Mouse (Mus musculus) c-Kit-positive CD71-positive TER-119-negative erythroid progenitor cells, embryonic 14.5 days (primary cell): ENCODE results near the gene Mecom.

Source experiments
- DNase-seq: peaks from one replicate; pipeline ENCODE4 v3.0.0-alpha.2; 2013; ENCODE audit warnings: low read depth

Mecom gene

GRCm38 (mm10) chr3:30483006-30483684, 64.7 kb downstream of the Mecom start:
- DNase-seq, result no peak

- no peak for DNase-seq
Observed at GRCm38 (mm10) chr3:30481682-30482081, 66.1 kb downstream of the Mecom start.

GRCm38 (mm10) chr3:30480551-30480950, 67.3 kb downstream of the Mecom start:
- DNase-seq, result no peak

DNA sequence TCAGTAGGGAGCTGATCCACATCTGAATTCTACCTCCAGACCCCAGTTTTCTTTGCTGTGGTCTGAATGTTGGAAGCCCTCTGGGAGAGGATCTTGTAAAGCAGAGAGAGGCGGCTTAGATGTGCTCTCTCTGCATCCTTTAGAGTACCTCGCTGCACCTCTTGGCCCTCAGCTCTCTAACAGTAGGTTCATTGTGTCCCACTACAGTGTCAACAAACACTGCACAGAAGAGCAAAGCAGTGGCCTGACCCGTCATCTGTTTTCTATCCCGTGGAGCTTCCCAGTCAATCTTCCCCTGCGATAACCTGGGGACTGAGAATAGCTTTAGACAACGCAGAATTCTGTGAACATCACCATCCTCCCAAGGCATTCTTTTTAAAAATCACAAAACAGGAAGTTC, 69.6 kb downstream of the Mecom start:
- DNase-seq, result no peak

DNA sequence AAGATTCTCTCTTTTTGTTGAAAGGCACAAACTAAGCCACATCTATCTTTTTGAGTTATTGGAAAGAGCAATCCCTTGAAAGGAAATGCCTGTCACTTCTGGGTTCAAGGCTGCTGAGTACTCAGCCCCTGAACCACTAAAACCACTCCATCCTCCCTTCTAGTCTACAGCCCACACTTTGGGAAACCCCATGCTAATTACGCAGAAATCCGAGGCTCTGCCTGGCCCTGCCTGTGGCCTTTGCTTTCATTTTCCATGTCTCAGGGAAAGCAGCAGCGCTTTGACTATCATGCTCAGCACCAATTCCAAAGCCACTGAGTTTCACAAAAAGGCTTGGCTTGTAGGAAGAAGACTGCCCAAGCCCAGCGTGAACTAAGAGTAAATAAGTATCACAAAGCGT, 70.8 kb downstream of the Mecom start:
- DNase-seq, result no peak

DNA sequence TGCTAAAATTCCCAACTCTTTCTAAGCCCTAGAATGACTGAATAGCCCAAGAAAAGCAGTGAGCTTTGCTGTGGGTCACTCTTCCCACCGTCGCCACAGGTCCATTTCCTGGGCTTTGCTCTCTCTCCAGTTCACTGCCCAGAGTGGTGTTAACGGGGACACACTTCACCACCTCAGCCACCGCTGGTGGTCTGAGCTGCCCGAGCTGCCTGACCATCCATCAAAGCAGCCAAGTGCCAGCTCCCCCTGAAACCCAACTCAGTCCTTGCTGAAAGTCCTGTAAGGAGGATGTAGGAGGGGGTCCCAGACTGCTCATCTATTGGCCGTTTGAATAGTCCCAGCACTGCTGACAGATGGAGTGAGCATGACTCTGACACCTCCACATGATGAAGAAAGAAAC, 72.2 kb downstream of the Mecom start:
- no peak for DNase-seq

DNA sequence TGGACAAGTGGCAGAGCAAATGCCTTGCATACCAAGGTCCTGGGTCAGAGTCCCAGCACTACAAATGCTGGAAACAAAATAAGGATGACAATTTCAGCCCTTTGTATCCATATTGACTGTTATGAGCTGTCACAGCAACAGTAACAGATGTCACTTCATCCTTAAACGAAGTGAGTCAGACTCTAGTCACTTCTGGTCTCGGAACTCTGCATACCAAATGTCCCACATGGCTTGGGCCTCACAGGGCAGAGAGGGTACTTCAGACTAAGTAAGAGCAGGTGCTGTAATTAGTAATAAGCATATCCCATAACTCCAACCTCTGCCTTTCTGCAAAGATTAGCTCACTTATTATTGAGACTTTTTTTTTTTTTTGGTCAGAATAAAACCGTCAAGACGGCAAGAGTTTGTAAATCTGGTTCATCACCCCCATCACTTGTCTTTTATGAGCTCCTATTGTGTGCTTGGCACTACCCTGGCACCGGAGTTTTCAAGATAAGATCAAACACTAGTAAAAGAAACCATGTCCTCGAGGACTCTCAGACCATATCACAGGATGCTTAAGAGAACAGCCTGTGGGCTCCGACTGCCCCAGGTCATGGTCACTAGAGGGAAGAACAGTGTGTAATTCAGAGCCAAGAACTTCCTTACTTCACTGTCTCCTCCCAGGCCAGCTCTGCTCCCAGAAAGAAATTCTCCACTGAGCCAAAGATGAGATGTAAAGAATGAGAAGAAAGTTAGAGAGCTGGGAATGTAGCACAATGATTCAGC, 79.6 kb downstream of the Mecom start:
- DNase-seq, result no peak

DNA sequence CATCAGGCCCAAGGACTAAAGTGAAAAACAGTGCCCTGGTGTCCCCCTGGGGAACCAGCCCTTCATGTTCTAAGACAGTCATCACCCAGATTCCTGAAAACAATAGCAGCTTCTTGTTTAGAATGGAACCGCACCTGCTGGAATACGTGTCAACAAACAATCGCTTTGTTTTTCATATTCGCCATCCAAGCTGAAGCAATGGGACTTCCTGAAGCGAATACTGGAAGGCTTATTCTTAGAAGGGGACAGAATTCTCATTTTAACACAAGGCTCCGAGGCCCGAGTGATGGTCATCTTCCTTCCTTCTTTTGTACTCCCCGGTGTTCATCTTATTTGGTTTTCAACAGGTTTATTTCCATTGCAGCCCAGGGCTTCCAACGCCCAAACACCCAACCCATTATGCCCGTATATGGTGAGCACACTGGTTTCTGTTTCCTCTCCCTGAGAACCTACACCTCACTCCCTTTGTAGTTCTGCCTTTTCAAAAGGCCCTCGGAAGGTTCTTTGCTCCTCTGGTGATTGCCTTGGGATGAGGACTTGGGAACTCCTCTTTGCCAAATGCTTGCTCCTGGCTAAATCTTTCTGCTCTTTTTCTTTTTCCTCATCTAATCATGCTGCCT, 81.7 kb downstream of the Mecom start:
- DNase-seq, result no peak

DNA sequence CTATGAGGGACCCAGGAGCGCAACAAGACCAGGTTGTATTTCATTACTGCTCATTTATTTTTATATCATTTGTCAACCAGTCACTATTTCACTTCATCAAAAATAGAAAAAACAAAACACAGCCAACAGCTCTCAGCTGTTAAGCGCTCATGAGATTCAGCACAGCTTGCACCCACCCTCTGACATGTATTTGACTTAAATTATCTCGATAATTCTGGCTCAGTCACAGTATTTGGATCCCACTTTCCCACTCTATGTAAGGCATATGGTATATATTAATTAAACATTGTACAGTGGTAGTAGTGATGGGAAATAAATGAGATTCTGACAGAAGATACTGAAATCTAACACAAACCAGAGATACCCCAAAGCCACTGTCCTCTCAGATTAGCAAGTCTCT, 83.3 kb downstream of the Mecom start:
- no peak for DNase-seq

DNA sequence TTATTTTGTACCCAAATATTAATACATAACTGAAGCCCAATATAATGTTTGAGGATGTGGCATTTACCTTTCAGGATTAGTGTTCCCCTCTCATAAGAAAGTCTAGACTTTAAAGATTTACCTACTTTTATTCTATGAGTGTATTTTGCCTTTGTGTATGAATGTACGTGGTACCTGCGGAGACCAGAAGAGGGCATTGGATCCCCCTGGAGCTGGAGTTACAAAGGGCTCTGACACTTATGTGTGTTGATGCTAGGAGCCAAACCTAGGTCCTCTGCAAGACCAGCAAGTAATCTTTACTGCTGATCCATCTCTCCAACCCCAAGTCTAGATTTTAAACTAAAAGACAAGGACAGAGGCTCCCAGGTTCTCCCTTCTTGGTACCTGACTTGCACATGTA, 86.0 kb downstream of the Mecom start:
- no peak for DNase-seq

- DNase-seq, result no peak
Observed at GRCm38 (mm10) chr3:30460890-30461578, 86.8 kb downstream of the Mecom start.

GRCm38 (mm10) chr3:30459626-30460025, 88.2 kb downstream of the Mecom start:
- no peak for DNase-seq

- no peak for DNase-seq
Observed at GRCm38 (mm10) chr3:30457975-30458678, 89.7 kb downstream of the Mecom start.

GRCm38 (mm10) chr3:30455902-30456301, 91.9 kb downstream of the Mecom start:
- no peak for DNase-seq

- no peak for DNase-seq
Observed at GRCm38 (mm10) chr3:30453546-30454455, 94.0 kb downstream of the Mecom start.

- no peak for DNase-seq
Observed at GRCm38 (mm10) chr3:30453046-30453445, 94.8 kb downstream of the Mecom start.

- no peak for DNase-seq
Observed at GRCm38 (mm10) chr3:30452511-30452910, 95.3 kb downstream of the Mecom start.

GRCm38 (mm10) chr3:30450206-30450965, 97.4 kb downstream of the Mecom start:
- no peak for DNase-seq

- DNase-seq, result no peak
Observed at GRCm38 (mm10) chr3:30448624-30449023, 99.2 kb downstream of the Mecom start.

DNA sequence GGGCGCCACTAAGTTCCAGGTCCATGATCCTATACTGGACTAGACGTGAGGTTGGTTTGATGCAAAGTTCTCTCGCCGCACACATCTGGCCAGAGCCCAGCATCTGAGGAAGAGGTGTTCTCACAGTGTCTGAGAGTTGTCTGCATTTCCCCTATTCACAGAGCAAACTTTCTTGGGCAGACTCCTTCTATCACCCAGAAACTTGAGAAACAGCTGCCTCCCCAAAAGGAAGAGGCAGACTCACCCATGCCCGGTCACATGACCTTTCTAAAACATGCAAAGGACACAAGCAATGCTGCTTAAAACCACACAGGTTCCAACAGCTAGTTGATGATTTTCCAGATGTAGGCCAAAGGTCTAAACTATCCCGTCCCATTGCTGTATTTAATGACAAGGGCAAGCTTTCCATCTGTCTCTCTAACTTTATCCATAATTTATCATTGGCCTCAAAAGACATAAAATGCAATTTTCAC, 101.8 kb downstream of the Mecom start:
- DNase-seq, result no peak
